Mouse (Mus musculus) left cerebral cortex, postnatal 10 days (tissue): ENCODE measurements at regions not wholly inside any gene's neighbourhood (a gene's known extent, or its start where the extent isn't known, plus 50 kb on each side); places are given as distances from the start of the nearest gene placed in this dataset.

Source experiments
- DNase-seq, 2 experiments: peaks; one replicate each; pipeline ENCODE4 v3.0.0; 2021 to 2022; ENCODE audit warnings: low spot score in 2 of 2, mixed read lengths in 1 of 2; ENCODE audit errors: extremely low spot score in 1 of 2
- intact Hi-C: fragments of 180-260 bp; cut with DNase I; formaldehyde crosslinking; loops from one replicate; pipeline ENCODE4 v1.15.1; 2025

GRCm38 (mm10) chr3:41482881-41483494, 72.5 kb upstream of the Jade1 start:
- intact Hi-C loops = no loop called here
- no peak for DNase-seq

GRCm38 (mm10) chr3:41480186-41480585, 75.3 kb upstream of the Jade1 start:
- intact Hi-C loops = no loop called here
- no peak for DNase-seq

GRCm38 (mm10) chr3:41478971-41479370, 76.6 kb upstream of the Jade1 start:
- intact Hi-C loops = no loop called here
- DNase-seq = no peak

- DNase-seq = no peak
- intact Hi-C loops = no loop called here
These were observed 79.0 kb upstream of the Jade1 start for GRCm38 (mm10) chr3:41476516-41476915.

- intact Hi-C loops = no loop called here
- DNase-seq = no peak
These were observed 82.9 kb upstream of the Jade1 start for GRCm38 (mm10) chr3:41472586-41472985.

- no peak for DNase-seq
- intact Hi-C loops = no loop called here
These were observed 86.4 kb upstream of the Jade1 start for GRCm38 (mm10) chr3:41469106-41469505.

- DNase-seq = no peak
- intact Hi-C loops = no loop called here
These were observed 87.7 kb upstream of the Jade1 start for GRCm38 (mm10) chr3:41467857-41468256.

GRCm38 (mm10) chr3:41465893-41466292, 89.6 kb upstream of the Jade1 start:
- DNase-seq = no peak
- intact Hi-C loops = no loop called here

- DNase-seq = peak; percentile 25 to 41
- intact Hi-C loops = no loop called here
These were observed 92.4 kb upstream of the Jade1 start for GRCm38 (mm10) chr3:41462953-41463644.

GRCm38 (mm10) chr3:41460131-41460530, 95.4 kb upstream of the Jade1 start:
- intact Hi-C loops = no loop called here
- DNase-seq = no peak

- no peak for DNase-seq
- intact Hi-C loops = no loop called here
These were observed 97.4 kb upstream of the Jade1 start for GRCm38 (mm10) chr3:41458156-41458555.

- intact Hi-C loops = no loop called here
- no peak for DNase-seq
These were observed 102.0 kb upstream of the Jade1 start for GRCm38 (mm10) chr3:41453525-41453924.

- intact Hi-C loops = no loop called here
These were observed 102.8 kb upstream of the Jade1 start for GRCm38 (mm10) chr3:41452716-41453090.

GRCm38 (mm10) chr3:41452020-41452715, 103.4 kb upstream of the Jade1 start:
- intact Hi-C loops = no loop called here
- no peak for DNase-seq

More at GRCm38 (mm10) chr3:41452716-41453090, 102.8 kb upstream of the Jade1 start:
- DNase-seq = no peak

GRCm38 (mm10) chr3:41450696-41451095, 104.8 kb upstream of the Jade1 start:
- intact Hi-C loops = no loop called here

GRCm38 (mm10) chr3:41444243-41444753, 111.2 kb upstream of the Jade1 start:
- DNase-seq = peak in 1 of 2 experiments; percentile 23
- intact Hi-C loops = no loop called here

More at GRCm38 (mm10) chr3:41450696-41451095, 104.8 kb upstream of the Jade1 start:
- no peak for DNase-seq

- intact Hi-C loops = no loop called here
- DNase-seq = no peak
These were observed 119.3 kb upstream of the Jade1 start for GRCm38 (mm10) chr3:41436238-41436637.

GRCm38 (mm10) chr3:41433106-41433505, 122.4 kb upstream of the Jade1 start:
- no peak for DNase-seq
- intact Hi-C loops = no loop called here

- intact Hi-C loops = no loop called here
- DNase-seq = no peak
These were observed 123.2 kb upstream of the Jade1 start for GRCm38 (mm10) chr3:41432376-41432775.

GRCm38 (mm10) chr3:41430191-41430590, 125.3 kb upstream of the Jade1 start:
- DNase-seq = no peak
- intact Hi-C loops = no loop called here
